Mouse (Mus musculus) effector memory CD4-positive, alpha-beta T cell, adult 5 months (primary cell): ENCODE data around the gene Rpl34. TPM values are rescaled to one million over a fixed set of nuclear protein-coding genes. Genes with fewer than 3 reads are reported as not detected.

Experiments
- polyA plus RNA-seq: library from polyadenylated mRNA; unstranded; fragments of 100-300 nt; shearing (Covaris generic); gene quantifications from one replicate; pipeline ENCODE4 v1.2.1, GENCODE M21; 2017

The Rpl34 gene
- polyA plus RNA-seq, result 912 TPM

GRCm38 (mm10) chr3:130730189-130730653 is at the start of gene Rpl34:
Gene Rpl34 (minus strand): TSS chr3:130730398.

DNA sequence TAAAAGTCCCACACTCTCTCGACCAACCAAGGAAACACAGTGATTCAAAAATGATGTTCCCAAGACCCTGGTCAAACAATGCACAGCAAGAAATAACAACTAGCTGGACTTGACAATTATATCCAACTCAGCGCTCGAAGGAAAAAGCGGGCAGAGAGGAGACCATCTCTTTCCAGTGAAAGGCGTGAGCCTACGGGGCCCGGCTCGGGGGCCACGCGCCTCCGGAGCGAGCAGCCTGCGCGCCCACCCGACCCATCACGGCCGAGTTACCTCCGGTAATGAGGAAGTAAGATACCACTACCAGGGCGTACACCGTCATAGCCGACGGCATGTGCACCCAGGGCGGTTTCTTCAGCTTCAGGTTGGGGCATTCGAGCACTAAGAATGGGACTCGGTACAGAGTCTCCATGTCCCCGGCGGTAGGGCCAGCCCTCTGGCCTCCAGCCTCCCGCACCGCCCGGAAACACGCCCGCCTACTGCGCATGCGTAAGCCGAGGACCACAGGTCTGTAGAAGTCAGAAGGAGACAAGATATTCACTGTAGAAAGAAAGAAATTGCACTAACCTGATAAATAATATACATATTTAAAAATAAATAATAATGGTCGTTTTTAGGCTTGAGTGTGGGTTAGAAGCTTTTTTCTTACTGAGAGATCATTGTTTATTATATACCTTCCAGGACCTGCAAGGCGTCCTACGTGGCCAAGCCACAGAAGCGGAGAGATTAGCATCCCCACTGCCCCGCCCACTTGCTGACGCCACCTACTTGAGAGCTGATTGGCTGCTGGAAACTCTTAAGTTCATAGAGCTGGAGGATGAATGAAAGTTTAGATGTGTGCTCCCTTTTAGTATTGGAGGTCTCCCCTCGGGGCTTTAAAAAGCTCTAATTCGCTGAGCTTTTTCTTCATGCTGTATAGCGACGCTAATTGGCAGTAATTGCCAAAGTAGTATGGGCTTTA is 21.0 kb downstream of the Rpl34 start, which contains the start of gene Ostc:
TSS of gene Ostc (minus strand) at position 478 of the 958 bp plus-strand sequence.

Other genes starting within 250 kb of the Rpl34 start
- 0.17 TPM for gene Etnppl, start 113.0 kb downstream of the Rpl34 start, polyA plus RNA-seq
- 100 TPM for gene Ostc, start 21.0 kb downstream of the Rpl34 start, polyA plus RNA-seq